Mouse (Mus musculus) cerebellum, adult 11-12 months (tissue): ENCODE measurements around the gene Nrxn3.
A peak's percentile ranks its signal among the peaks of the same experiment; 100 is the strongest.

Source experiments
- DNase-seq: peaks from one replicate; pipeline ENCODE4 v3.0.0; 2022

Gene Nrxn3

DNA sequence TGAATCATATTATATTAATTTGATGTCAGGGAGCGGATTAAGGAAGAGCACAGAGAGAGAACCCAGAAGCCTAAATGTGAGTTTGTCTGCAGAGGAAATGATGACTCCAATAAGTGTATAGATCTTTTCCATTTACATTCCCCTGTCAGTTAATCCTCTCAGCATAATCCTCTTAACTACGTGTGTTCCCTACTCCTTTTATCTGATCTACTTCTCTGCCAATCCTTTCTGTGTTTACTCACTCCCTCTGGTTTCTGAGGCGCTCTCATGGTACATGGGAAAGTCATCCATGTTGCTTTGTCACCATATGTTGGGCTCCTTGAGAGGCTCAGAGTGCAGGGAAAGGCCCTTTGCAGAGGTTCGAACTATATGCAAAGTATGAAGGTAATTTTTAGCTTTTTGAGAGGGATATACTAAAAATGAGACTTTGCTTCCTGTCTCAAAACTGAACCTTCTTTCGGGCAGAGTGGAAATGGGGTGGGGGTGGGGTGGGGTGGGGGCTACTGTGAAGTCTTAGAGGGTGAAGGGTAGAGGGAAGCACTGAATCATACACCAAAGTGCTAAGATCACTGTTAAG, 350.6 kb downstream of the Nrxn3 start:
- DNase-seq: no peak

DNA sequence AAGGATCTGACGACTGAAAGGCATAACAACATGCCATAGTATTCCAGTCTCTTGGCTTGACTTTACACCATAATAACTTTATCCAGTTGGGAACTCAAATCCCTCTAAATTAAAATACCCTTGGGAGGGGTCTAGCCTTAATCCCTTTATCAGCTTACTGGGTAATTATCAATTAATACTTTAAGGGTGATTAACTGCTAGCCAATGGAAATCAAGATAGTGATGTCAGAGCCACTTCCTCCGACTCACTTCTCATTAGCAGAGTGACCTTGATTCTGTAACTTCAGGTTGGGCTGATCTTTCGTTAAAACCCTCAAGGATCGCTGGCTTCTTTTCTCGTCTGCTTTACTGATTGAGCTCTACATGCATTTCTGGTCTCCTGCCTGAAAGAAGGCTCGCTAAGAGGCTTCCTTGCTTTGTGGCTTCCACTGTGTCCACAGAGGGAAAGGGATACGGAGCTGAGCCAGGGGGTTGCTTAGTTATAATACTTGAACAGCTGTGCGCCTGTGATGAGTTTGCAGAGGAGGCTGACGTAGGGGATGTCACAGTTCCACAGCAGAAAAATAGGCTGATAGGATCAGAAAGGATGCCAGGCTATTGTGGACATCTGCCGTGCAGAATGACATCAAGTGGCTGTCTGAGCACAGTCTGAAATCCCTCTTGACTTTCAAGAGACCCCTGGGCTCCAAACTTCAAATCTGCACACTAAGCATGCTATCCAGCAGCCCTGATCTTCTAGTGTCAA, 352.0 kb downstream of the Nrxn3 start:
- DNase-seq: no peak

DNA sequence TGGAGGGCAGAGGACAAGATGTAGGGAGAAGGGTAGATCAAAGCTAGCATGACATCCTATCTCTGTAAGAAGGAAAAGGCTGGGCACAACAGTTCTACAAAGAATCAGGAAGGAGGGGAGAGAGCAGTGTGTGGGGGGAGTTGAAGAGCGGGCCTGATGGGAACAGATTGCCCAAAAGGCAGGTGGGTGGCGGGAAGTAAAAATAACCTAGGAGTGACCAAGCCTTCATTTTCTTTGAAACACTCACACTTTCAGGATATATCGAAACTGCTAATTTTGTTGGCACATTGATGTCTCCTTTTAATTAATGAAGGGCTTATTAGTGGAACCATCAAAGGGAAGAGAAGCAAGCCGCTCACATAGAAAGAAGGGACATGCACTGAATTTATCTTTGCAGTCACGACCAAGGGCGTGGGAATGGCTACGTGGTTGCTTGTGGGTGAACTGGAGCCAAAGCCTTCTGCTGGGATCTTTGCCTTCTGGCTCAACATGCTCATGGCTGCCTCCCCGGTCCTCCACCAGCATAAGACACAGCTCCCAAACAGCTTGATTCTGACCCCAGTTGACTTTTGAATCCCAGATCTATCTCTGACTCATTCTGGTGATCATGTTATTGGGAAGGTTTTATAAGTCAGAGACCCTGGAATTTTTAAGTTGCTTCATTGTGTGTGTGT, 371.3 kb downstream of the Nrxn3 start:
- no peak for DNase-seq

DNA sequence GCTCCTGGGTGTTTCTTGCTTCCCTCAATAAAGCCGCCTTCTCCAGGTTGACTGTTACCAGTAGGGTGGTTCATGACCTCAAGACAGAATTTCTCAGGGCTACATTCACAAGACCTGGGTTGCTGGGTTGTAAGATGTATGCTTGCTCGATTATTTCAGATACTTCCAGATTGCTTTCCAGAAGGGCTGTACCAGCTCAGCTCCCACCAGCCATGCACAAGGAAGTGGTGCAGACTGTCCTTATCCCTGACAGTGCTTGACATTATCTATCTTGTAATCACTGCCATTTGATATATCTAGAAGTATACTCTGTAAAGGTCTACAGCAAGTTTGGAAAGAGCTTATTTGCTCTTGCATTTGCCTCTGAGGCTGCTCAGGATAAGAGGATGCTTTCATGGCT, 374.9 kb downstream of the Nrxn3 start:
- no peak for DNase-seq

DNA sequence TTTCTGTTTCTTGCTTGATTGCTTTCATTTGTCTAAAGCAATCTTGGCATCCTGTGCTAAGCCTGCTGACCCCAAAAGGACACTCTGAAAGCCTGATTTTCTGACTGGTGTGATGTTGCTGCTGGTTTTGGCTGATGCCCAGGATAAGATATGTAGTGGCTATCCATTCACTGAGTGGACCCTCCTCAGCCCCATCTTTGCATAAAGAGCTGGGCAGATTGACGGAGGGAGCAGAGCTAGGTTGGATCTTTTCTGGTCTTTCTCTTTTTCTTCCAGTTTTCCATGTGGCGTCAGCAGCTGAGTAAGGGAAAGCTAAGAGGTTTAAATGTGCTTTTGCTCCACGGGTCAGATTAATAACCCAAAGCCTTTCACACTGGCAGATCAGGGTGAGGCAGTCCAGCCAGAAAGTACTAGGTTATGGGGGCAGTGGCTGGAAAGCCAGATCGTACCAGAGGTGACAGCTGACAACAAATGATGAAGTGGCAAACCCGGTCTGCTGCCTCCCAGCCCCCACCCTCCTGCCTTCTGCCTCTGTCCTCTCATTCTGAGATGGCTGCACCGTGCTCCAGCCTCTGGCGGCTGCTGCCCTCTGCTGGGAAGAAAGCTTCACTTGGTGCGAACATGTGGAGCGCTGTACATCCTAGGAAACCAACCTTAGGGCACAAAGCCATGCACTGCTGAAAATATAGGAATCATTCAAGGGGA, 383.5 kb downstream of the Nrxn3 start:
- DNase-seq: peak; percentile 24

DNA sequence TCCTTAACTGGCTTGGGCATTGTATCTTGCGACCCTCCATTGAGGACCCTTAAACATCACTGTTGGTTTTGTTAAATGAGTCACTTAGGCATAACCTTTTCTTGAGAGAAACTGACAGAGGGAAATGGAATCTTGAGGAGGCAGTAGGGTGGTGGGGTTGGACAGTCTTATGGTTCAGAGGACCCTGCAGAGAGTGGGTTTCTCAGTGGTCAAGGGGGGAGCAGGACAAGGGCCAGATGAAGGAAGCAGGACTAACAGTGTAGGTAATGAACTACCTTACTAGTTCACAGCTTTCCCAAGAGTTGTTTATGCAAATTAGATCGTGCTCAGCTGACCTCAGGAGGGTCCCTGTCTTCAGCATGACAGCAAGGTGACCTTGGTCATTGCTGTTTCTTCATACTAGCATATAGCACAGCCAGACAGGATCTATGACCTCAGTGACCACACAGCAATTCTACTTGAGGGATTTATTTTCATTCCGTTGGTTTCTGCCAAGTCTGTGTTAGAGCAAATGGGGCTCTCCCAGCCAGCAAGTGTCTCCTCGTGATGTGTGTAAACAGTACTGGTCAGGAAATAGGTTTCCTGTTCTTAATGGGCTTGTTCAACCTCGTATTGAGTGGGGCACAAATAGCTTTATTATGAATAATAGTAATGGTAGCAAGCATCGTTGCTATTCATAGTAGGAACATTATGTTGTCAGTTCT, 384.4 kb downstream of the Nrxn3 start:
- DNase-seq: no peak

DNA sequence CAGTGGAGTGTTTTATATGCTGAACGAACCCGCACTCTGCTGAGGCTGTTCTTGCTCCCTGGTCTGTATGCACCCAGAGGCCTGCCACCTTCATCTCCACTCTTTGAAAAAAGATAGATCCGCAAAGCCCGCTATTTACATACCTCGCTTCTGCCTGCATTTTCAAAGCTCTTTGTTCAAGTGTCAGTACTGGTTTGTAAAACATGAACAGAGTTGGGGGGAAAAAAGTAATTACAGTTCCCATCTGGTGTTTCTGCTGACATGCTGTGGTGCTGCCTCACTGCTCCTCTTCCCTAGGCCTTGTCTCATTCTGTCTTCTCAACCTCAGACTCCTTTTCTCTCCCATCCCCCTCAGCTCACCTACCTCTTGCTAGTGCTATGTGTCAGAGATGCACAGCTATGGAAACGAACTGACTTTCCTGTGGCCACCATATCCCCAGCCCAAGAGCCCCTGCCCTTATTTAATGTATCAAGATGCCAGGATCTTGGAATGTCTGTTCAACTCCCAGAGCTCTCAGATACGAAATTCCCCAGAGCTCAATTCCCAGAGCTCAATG, 387.2 kb downstream of the Nrxn3 start:
- no peak for DNase-seq

DNA sequence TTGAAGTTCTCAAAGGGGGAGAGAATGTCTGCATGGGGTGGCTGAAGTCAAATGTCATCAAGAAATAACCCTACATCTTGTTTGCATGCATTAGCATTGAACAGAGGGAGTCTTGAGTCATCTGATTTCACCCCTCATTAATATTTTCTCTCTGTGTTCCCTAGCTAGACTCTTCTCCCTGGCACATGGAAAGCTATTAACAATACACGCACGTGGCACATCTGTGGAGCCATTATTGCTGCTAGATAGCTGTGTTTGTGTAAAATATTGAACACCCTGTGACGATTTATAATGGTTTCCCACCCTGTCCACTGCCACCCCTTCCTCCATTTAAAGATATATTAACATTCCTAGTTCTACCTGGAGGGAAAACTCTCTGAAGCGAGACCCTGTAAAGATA, 405.9 kb downstream of the Nrxn3 start:
- DNase-seq: no peak

DNA sequence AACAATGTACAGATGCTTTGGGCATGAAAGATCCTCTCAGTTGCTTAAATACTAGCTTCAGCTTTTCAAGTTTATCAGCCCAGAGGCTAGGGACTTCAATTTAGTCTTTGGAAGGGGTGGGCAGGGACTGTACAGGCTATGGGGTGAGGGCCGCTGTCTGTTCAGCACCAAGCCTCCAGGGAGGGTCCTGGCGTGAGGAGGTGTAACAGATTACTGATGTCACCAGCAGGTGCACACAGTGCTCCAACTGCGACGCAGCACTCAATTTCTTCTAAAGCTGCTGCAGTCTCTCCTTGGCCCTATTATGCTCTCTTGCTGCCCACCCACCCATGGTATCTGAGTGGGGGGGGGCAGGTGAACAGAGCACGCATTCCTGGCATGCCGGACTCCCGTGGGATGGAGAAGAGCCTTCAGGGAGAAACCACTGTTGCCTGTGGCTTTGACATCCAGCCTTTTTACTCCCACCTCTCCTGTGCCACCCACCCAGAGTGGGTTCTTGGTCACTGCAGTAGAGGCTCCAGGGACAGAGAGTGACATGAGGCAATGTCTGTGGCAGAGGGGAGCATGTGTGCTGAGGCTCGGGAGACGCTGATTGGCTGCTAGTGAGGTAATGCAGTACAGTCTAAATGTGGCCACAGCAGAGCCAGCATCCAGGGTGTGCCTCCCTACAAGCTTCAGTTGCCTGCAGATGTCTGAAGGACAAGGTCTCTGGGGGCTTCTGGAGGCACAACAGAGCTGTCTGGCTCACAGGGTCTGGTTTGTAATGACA, 406.6 kb downstream of the Nrxn3 start:
- DNase-seq: peak; percentile 7

DNA sequence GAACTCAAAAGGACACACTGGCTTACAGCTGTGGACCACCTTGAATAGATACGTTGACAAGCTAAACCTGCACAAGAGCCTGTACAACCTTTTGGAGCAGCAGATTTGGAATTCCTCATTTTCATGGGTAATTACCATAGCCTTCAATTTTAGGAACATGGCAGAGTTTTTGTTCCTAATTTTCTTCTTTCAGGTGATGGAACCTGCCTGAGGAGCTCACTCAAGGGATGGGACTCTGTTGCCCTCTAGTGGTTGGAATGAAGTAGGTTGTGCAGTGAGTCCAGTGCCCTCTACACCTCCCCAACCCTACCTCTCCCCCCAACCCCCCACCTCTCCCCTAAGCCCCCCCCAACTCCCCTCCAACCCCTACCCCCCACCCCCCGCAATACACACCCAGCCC, 411.7 kb downstream of the Nrxn3 start:
- DNase-seq: no peak

DNA sequence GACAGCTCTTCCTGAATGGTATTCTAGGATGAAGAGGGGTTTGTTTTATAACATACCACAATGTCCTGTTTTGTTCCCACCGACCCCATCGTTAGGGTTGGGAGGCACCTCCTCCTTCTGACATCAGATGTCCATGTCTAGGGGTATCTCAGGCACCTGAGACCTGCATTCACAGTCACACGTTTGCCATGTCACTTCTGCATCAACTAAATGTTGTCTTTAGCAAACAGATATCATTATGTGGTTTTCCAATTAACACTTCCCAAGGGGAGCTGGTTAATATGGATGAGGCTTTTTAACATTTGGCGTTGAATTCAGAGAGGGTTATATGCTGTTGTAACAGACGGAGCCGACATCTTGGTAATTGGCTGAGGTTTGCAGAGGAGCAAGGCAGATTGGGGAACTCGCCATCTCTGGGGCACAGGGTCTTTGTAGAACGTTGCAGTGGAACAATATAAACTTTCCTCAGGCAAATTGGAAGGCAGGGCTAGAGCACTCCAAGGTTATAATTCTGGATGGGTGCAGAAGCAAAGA, 412.2 kb downstream of the Nrxn3 start:
- no peak for DNase-seq

DNA sequence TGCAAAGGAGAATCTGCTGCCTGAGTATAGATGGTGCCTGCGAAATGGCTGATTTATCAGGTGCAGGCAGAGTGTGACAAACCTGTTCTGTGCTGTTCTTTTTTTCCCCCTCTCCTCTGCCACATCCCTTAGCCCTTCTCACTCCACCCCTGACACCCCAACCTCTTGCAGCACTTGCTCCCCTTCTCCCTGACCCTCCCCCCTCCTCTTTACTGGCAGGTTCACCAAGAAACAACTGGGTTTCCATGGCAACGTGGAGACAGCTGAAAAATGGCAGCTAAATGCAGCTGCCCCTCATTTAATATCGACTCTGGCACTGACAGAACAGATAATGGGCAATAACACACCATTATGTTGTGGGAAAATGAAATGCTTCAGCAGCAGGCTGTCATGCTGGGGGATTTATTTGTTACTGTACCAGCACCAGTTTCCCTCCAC, 426.3 kb downstream of the Nrxn3 start:
- no peak for DNase-seq

DNA sequence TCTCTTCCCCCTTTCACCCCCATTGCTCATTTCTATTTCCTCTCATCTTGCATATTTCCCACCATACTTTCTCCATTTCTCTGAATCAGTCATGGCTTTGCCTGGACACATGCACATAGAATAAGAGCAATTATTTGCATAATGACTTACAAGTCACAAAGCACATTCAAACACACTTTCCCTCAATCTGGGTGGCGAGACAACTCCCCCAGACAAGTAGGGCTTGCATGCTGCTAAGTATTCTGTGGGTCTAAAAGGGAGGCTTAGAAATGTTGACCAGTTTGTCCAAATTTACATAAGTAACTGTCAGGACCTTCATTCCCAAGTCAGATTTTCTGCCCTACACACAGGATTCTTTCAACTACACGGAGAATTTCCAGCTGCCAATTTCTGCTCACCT, 426.8 kb downstream of the Nrxn3 start:
- no peak for DNase-seq

DNA sequence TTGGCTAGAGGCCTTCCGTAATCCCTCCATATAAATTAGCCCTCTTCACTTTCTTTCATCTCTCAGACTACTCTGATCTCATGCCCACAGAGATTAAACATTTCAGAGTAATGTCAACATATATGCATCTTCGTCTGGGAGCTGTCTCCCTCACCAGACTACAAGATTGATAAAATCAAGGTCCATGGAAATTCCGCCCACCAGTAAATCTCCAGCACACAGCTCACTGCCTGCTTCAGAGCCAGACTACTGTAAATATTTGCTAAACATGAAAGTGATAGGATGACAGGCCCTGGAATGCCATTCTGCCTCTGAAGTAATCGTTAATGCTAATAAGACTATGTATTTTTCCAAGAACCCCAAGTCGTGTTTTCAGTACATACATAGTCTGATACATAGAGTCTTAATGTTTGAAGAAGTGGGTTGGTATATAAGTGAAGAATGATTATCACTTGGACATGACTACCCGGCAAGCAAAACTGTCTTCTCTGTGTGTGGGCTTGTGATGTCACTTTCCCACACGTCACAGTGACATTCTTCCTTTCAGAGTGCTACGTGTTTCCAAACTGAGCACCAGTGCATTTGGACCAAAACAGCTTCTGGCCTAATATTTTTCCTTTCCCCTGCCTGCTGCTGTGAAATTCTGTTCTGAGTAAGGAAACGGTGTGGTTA, 433.5 kb downstream of the Nrxn3 start:
- DNase-seq: no peak

DNA sequence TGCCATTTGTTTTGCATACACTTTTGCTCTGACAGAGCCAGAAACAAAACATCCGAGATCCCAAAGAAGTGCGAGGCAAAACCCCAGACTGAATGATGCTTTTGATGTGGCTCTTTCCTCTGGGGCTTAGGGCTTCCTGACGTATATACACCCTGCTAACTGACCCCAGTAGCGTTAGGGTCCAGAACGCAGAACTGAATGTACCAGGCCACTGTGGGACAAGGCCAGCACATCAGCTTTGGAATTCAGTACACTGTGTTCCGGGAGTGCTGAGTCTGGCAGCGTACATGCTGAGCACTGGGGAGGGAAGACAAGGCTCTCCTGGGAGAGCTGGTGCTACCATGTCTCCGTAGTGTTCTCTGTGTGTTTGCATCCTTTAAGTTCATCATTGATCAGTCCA, 436.7 kb downstream of the Nrxn3 start:
- DNase-seq: no peak

DNA sequence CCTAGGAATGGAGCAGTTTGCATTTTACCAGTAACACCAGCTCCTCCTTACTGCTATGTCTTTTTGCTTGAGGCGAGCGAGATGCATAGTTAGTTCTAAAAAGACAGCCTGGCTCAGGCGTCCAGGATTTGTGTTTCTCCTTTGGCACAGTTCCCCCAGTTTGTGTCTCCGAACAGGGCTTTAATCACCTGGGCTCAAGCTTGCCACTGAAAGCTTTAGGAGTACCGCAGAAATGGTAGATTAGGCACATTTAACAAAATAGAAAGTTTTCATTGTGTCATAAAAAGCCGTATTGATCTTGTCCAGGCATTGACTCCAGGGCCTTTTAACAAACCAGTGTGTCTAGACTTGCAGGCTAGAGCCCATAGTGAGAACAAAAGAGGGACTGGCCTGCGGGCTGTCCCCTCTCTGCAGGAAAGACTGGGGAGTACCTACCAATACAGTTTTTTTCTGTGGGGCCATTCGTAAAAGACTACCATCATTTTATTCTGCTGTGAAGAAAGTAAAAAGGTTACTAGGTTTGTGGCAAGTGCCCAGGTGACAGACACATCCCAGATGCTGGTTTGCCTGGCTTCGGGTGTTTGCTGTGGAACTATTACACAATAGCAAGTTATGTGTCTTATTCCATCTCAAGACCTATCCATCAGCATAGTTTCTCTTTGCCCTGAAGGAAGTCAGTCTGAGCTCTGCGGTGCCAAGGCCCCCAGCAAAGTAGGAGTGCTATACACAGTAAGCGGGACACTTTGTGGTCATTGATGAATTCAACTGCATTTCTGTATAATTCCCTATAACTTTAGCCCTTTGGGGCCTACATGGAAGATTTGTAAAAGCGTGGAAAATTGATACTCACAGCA, 451.9 kb downstream of the Nrxn3 start:
- no peak for DNase-seq

DNA sequence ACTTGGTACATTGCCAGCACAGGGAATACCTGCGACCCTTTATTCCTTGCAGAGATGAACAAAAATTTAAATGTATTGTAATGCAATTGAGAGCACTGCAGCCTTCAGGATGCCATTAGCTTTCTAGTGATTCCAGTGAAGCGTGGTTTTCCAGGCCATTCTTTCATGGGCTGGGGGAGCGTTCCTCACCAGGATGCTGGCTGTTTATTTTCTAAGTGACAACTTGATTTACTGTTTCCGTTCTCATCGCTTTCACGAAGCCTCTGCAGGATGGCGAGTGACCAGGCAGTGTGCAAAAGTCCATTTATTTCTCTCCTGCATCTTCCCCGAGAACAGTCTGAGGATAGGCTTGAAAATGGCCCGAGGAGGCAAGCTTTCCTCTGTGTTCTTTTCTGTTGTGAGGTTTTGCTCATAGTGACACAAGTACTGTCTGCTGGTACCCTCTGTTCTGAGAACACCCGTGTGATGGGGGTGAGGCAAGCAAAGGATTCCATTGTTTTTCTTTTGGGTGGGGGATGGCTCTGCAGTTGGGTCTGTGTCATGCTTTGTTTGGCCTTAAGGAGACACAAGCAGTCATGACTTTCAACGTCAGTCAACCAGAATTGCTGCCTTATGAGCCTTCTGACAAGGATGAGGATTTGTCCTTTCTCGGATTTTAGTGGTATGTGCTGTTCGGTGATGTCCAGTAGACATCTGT, 457.4 kb downstream of the Nrxn3 start:
- DNase-seq: no peak

DNA sequence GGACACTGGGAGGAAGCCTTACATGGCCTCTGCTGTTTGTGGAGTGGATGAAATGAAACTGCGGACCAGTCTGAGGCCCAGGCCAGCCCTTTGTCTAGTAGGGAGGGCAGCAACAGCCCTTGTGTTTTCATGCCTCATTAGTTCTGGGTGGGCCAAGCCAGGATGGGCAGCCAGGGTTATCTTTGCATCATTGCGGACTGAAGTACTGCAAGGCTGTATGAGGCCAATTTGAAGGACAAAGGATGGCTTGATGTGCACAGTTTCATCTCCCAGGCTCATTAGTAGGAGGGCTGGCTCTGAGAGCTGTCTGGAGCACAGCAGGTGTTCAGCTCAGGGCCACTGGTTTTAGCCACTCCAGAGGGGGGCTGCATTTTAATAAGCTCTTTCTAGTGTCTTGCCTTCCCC, 458.5 kb downstream of the Nrxn3 start:
- DNase-seq: no peak

DNA sequence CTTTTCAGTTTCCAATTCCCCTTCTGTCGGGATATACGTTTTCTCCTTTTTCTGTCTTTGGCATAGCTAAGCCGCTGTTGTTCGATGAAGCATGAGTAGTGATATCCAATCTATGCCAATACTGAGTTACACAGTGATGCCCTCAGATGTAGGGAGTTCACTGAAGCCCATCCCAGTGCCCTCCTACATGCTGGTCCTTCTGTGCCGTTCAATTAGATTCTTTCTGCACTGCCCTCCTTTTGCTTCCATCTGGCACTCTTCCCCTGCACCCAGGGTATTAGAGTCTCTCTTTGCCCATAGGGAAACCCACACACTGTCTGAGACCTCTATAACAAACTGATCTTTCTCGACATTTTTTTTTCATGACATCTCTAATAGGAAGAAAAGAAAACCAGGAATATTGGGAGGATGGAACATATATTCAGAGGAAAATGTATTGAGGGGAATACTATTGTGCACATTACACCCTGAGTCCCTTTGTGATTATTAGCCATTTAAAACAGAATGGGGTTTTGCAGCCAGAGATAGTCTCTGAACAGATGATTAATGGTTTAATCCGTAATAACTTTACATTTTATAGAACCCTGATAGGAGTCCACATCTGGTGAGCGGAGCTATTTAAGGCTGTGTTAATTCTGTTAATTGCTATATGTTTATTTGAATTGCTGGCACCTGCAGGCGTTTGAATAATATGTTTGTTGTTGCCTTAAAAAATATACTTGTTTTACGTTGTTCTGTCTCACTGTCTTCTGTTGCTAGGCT, 476.3 kb downstream of the Nrxn3 start:
- no peak for DNase-seq
